Mouse (Mus musculus) liver, adult 2 months (tissue): ENCODE data around the gene Klf7.

ENCODE experiments used
- CTCF ChIP-seq: fragments of 200-500 bp; IDR thresholded peaks from 2 replicates; pipeline ENCODE4 v1.5.1; 2011; ENCODE audit warnings: low read depth, low read length, control low read depth
- POLR2A ChIP-seq: fragments of 200-500 bp; IDR thresholded peaks from 2 replicates; pipeline ENCODE4 v1.6.1; 2011; ENCODE audit warnings: low read length, control low read depth; ENCODE audit not compliant: insufficient read depth; ENCODE audit errors: extremely low read depth

- no peak for TF ChIP-seq CTCF
- no peak for TF ChIP-seq POLR2A
Observed at GRCm38 (mm10) chr1:64040831-64041383, 81.2 kb downstream of the Klf7 start.
